Mouse (Mus musculus) midbrain, embryonic 12.5 days (tissue): ENCODE data around the gene Plekhh1. TPM values are rescaled to one million over a fixed set of nuclear protein-coding genes. Genes with fewer than 3 reads are reported as not detected.

ENCODE experiments used
- ATAC-seq: fragments of 200-750 bp; cut with Nextera tagmentation; 2 replicates; pipeline ENCODE4 v1.8.0; 2017; ENCODE audit warnings: low read depth, moderate TSS enrichment, moderate library complexity; ENCODE audit not compliant: low FRiP score
- H3K27ac ChIP-seq: fragments of 300-500 bp; sonication (generic); replicated peaks from 2 replicates; pipeline ENCODE4 v1.5.1; 2016; ENCODE audit warnings: mild to moderate bottlenecking
- H3K27me3 ChIP-seq: fragments of 300-500 bp; sonication (generic); 2 replicates; pipeline ENCODE4 v1.6.1; 2016; ENCODE audit warnings: mild to moderate bottlenecking
- H3K36me3 ChIP-seq: fragments of 300-500 bp; sonication (generic); 2 replicates; pipeline ENCODE4 v1.6.1; 2016
- H3K4me1 ChIP-seq: fragments of 300-500 bp; sonication (generic); 2 replicates; pipeline ENCODE4 v1.6.1; 2016
- H3K4me2 ChIP-seq: fragments of 300-500 bp; sonication (generic); replicated peaks from 2 replicates; pipeline ENCODE4 v1.6.1; 2016; ENCODE audit warnings: mild to moderate bottlenecking, moderate library complexity
- H3K4me3 ChIP-seq: fragments of 300-500 bp; sonication (generic); 2 replicates; pipeline ENCODE4 v1.5.1; 2016; ENCODE audit warnings: mild to moderate bottlenecking
- H3K9ac ChIP-seq: fragments of 300-500 bp; sonication (generic); replicated peaks from 2 replicates; pipeline ENCODE4 v1.6.1; 2016; ENCODE audit warnings: mild to moderate bottlenecking, moderate library complexity
- H3K9me3 ChIP-seq: fragments of 300-500 bp; sonication (generic); 2 replicates; pipeline ENCODE4 v1.6.1; 2016; ENCODE audit warnings: mild to moderate bottlenecking
- WGBS: fragments of 180-500 bp; shearing (Covaris S2); methylation state at CpG from one replicate; pipeline ENCODE4 v1.1.7; 2016; 5-methylcytosine and 5-hydroxymethylcytosine counted together
- polyA plus RNA-seq: library from polyadenylated mRNA; unstranded; fragments of >200 nt; fragmentation: Nextera tagmentation; extraction: Ambion mirVana; gene quantifications from 2 replicates; pipeline ENCODE4 v1.2.1, GENCODE M21; 2016

Gene Plekhh1
- polyA plus RNA-seq, 1 experiment from 2014 or later = 8.1 TPM

- WGBS = 86% methylated on average over 9 of the region's 9 CpGs
- H3K4me2 ChIP-seq = no peak overlapping the region
Measured at GRCm38 (mm10) chr12:79060134-79060533, 31.2 kb downstream of the Plekhh1 start.

GRCm38 (mm10) chr12:79060766-79061652 is 32.0 kb downstream of the Plekhh1 start:
- no peak overlapping the region for H3K4me3 ChIP-seq
- no peak overlapping the region for H3K27ac ChIP-seq
- no peaks in the 10 kb centered on the region for H3K9me3 ChIP-seq
- WGBS = 84% methylated on average over 7 of the region's 7 CpGs
- no peak overlapping the region for H3K4me2 ChIP-seq
- no peak for ATAC-seq
- peaks cover 31% of the 10 kb centered on the region for H3K36me3 ChIP-seq
- no peaks in the 10 kb centered on the region for H3K4me1 ChIP-seq
- no peaks in the 10 kb centered on the region for H3K27me3 ChIP-seq
- no peak overlapping the region for H3K9ac ChIP-seq

More at GRCm38 (mm10) chr12:79060134-79060533, 31.2 kb downstream of the Plekhh1 start:
- H3K36me3 ChIP-seq = peaks cover 33% of the 10 kb centered on the region
- H3K4me3 ChIP-seq = no peak overlapping the region
- H3K27me3 ChIP-seq = no peaks in the 10 kb centered on the region
- H3K9me3 ChIP-seq = no peaks in the 10 kb centered on the region
- H3K4me1 ChIP-seq = no peaks in the 10 kb centered on the region
- H3K27ac ChIP-seq = no peak overlapping the region
- no peak for ATAC-seq
- H3K9ac ChIP-seq = no peak overlapping the region

GRCm38 (mm10) chr12:79064451-79064850 is 35.5 kb downstream of the Plekhh1 start:
- H3K9me3 ChIP-seq = no peaks in the 10 kb centered on the region
- no peak for ATAC-seq
- 91% methylated on average over 13 of the region's 13 CpGs for WGBS

GRCm38 (mm10) chr12:79066431-79066830 is 37.5 kb downstream of the Plekhh1 start:
- Histone ChIP-seq H3K4me1 (no peaks in the 10 kb centered on the region), H3K4me2 (no peak overlapping the region), H3K27ac (no peak overlapping the region), H3K27me3 (no peaks in the 10 kb centered on the region), H3K9ac (no peak overlapping the region), H3K4me3 (no peak overlapping the region), H3K9me3 (no peaks in the 10 kb centered on the region), H3K36me3 (peaks cover 72% of the 10 kb centered on the region)
- WGBS = 86% methylated on average over 9 of the region's 9 CpGs
- no peak for ATAC-seq

More at GRCm38 (mm10) chr12:79064451-79064850, 35.5 kb downstream of the Plekhh1 start:
- Histone ChIP-seq H3K9ac (no peak overlapping the region), H3K4me3 (no peak overlapping the region), H3K4me1 (no peaks in the 10 kb centered on the region), H3K36me3 (peaks cover 58% of the 10 kb centered on the region), H3K4me2 (no peak overlapping the region), H3K27ac (no peak overlapping the region), H3K27me3 (no peaks in the 10 kb centered on the region)

GRCm38 (mm10) chr12:79067526-79067925 is 38.6 kb downstream of the Plekhh1 start:
- Histone ChIP-seq H3K4me2 (no peak overlapping the region), H3K27ac (no peak overlapping the region), H3K4me3 (no peak overlapping the region), H3K9ac (no peak overlapping the region), H3K27me3 (no peaks in the 10 kb centered on the region), H3K9me3 (no peaks in the 10 kb centered on the region), H3K4me1 (no peaks in the 10 kb centered on the region), H3K36me3 (peaks cover 76% of the 10 kb centered on the region)
- no peak for ATAC-seq
- WGBS = 89% methylated on average over 5 of the region's 5 CpGs

GRCm38 (mm10) chr12:79068306-79068705 is 39.3 kb downstream of the Plekhh1 start:
- WGBS = 90% methylated on average over 11 of the region's 11 CpGs
- no peaks in the 10 kb centered on the region for H3K4me1 ChIP-seq
- H3K36me3 ChIP-seq = peaks cover 83% of the 10 kb centered on the region
- no peak overlapping the region for H3K9ac ChIP-seq
- H3K4me3 ChIP-seq = no peak overlapping the region
- no peaks in the 10 kb centered on the region for H3K9me3 ChIP-seq
- ATAC-seq = no peak
- H3K4me2 ChIP-seq = no peak overlapping the region
- no peaks in the 10 kb centered on the region for H3K27me3 ChIP-seq
- no peak overlapping the region for H3K27ac ChIP-seq

- H3K9me3 ChIP-seq = no peaks in the 10 kb centered on the region
- 93% methylated on average over 6 of the region's 6 CpGs for WGBS
- H3K27me3 ChIP-seq = no peaks in the 10 kb centered on the region
- H3K9ac ChIP-seq = no peak overlapping the region
- H3K4me3 ChIP-seq = no peak overlapping the region
- H3K27ac ChIP-seq = no peak overlapping the region
- H3K36me3 ChIP-seq = peaks cover 84% of the 10 kb centered on the region
- no peaks in the 10 kb centered on the region for H3K4me1 ChIP-seq
- no peak for ATAC-seq
- no peak overlapping the region for H3K4me2 ChIP-seq
Measured at GRCm38 (mm10) chr12:79069187-79069608, 40.2 kb downstream of the Plekhh1 start.

GRCm38 (mm10) chr12:79069916-79070315 is 41.0 kb downstream of the Plekhh1 start:
- Histone ChIP-seq H3K27ac (no peak overlapping the region), H3K4me1 (no peaks in the 10 kb centered on the region), H3K36me3 (peaks cover 83% of the 10 kb centered on the region), H3K4me3 (no peak overlapping the region), H3K27me3 (no peaks in the 10 kb centered on the region), H3K4me2 (no peak overlapping the region), H3K9me3 (no peaks in the 10 kb centered on the region), H3K9ac (no peak overlapping the region)
- ATAC-seq = no peak
- WGBS = 86% methylated on average over 6 of the region's 6 CpGs

GRCm38 (mm10) chr12:79070736-79071333 is 41.9 kb downstream of the Plekhh1 start:
- no peak for ATAC-seq
- no peak overlapping the region for H3K27ac ChIP-seq
- no peak overlapping the region for H3K4me3 ChIP-seq
- H3K9ac ChIP-seq = no peak overlapping the region
- no peaks in the 10 kb centered on the region for H3K27me3 ChIP-seq
- H3K4me2 ChIP-seq = no peak overlapping the region
- no peaks in the 10 kb centered on the region for H3K9me3 ChIP-seq
- peaks cover 87% of the 10 kb centered on the region for H3K36me3 ChIP-seq
- WGBS = 87% methylated on average over 9 of the region's 9 CpGs
- H3K4me1 ChIP-seq = no peaks in the 10 kb centered on the region

- no peak overlapping the region for H3K9ac ChIP-seq
- H3K4me3 ChIP-seq = no peak overlapping the region
- WGBS = 90% methylated on average over 6 of the region's 6 CpGs
- no peaks in the 10 kb centered on the region for H3K4me1 ChIP-seq
- H3K27me3 ChIP-seq = no peaks in the 10 kb centered on the region
- H3K27ac ChIP-seq = no peak overlapping the region
- H3K36me3 ChIP-seq = peaks cover 88% of the 10 kb centered on the region
- no peaks in the 10 kb centered on the region for H3K9me3 ChIP-seq
- no peak for ATAC-seq
- no peak overlapping the region for H3K4me2 ChIP-seq
Measured at GRCm38 (mm10) chr12:79072576-79072975, 43.6 kb downstream of the Plekhh1 start.

GRCm38 (mm10) chr12:79073362-79073761 is 44.4 kb downstream of the Plekhh1 start:
- no peaks in the 10 kb centered on the region for H3K27me3 ChIP-seq
- no peaks in the 10 kb centered on the region for H3K9me3 ChIP-seq
- 95% methylated on average over 6 of the region's 6 CpGs for WGBS
- no peak overlapping the region for H3K4me2 ChIP-seq
- ATAC-seq = no peak
- H3K4me3 ChIP-seq = no peak overlapping the region
- no peaks in the 10 kb centered on the region for H3K4me1 ChIP-seq
- no peak overlapping the region for H3K9ac ChIP-seq
- H3K27ac ChIP-seq = no peak overlapping the region
- H3K36me3 ChIP-seq = peaks cover 87% of the 10 kb centered on the region

- H3K4me1 ChIP-seq = peaks cover 9% of the 10 kb centered on the region
- H3K4me2 ChIP-seq = peak within 1 kb of the TSS; percentile 65
- H3K9me3 ChIP-seq = no peaks in the 10 kb centered on the region
- H3K27me3 ChIP-seq = no peaks in the 10 kb centered on the region
- ATAC-seq = peak; percentile 97
- peak within 1 kb of the TSS; percentile 97 for H3K4me3 ChIP-seq
- peak within 1 kb of the TSS; percentile 30; the same call in 1 of the 2 replicates for H3K27ac ChIP-seq
- H3K36me3 ChIP-seq = peaks cover 11% of the 10 kb centered on the region; the same call in 1 of the 2 replicates
- peak within 1 kb of the TSS; percentile 93 for H3K9ac ChIP-seq
- under 1% methylated on average over 53 of the region's 53 CpGs for WGBS
Measured at GRCm38 (mm10) chr12:79089182-79089812, 60.3 kb downstream of the Plekhh1 start, which contains the start of gene Pigh. Gene Pigh, minus strand, starts transcription at chr12:79089651.
